Mouse (Mus musculus) erythroblast, embryonic 14.5 days (primary cell): Measurements from ENCODE around the gene Wdr63. TPM values are rescaled to one million over a fixed set of nuclear protein-coding genes. Genes with fewer than 3 reads are reported as not detected.

Experiments used
- H3K27me3 ChIP-seq: 2 replicates; pipeline ENCODE4 v1.6.1; 2012; ENCODE audit warnings: inconsistent platforms; ENCODE audit not compliant: control insufficient read depth
- H3K36me3 ChIP-seq: 2 replicates; pipeline ENCODE4 v1.6.1; 2012; ENCODE audit warnings: mild to moderate bottlenecking, inconsistent platforms; ENCODE audit not compliant: control insufficient read depth
- H3K4me1 ChIP-seq: 2 replicates; pipeline ENCODE4 v1.6.1; 2012; ENCODE audit warnings: inconsistent platforms; ENCODE audit not compliant: control insufficient read depth
- H3K4me3 ChIP-seq: replicated peaks from 2 replicates; pipeline ENCODE3; 2012; ENCODE audit warnings: moderate library complexity, mild to moderate bottlenecking, inconsistent platforms
- H3K9me3 ChIP-seq: 2 replicates; pipeline ENCODE4 v1.6.1; 2012; ENCODE audit warnings: low read length, inconsistent platforms, mixed read lengths; ENCODE audit not compliant: control insufficient read depth
- GATA1 ChIP-seq: IDR thresholded peaks from 2 replicates; pipeline ENCODE4 v1.6.1; 2012; ENCODE audit warnings: low read length, inconsistent platforms, mixed read lengths
- TAL1 ChIP-seq: IDR thresholded peaks from 3 replicates; pipeline ENCODE4 v1.6.1; 2012; ENCODE audit warnings: low read length, inconsistent platforms, mixed read lengths
- polyA plus RNA-seq: library from polyadenylated mRNA; stranded (reverse); fragments of >175 nt; gene quantifications from 2 replicates; pipeline ENCODE4 v1.2.3, GENCODE M21; 2012

The Wdr63 gene
- polyA plus RNA-seq, 1 experiment = not detected

DNA sequence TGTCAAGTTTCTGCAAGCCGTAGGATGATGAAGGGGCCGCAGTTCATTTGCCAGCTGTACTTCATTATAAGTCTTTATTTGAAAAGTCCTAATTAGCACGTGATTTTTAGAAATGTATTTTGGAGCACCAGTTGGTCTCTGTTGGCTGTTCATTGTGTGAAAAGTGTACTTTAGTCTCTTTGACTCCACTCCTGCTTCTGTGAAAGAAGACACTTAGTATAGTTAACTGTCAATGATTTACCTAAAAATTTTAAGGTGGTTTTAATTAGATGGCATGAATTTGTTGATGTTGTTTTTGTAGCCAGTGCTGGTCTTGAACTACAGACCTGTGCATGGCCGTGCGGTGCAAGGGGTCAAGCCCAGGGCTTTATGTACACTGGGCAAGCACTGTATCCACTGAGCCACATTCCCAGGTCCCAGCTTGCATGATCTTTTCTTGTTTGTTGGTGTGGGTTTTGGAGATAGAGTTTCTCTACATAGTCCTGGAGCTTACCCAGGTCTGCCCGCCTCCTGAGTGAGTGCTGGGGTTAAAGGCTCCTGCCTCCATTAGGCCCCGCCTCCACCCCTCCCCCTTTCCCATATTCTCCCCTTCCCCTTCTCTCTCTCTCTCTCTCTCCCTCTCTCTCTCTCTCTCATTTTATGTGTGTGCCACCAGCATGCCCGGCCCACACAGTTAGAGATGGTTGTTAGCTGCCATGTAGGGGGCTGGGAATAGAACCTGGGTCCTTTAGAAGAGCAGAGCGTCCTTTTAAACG, 115.8 kb downstream of the Wdr63 start:
- TF ChIP-seq GATA1 (no peak), TAL1 (no peak)
- peaks cover 23% of the 10 kb centered on the region for H3K27me3 ChIP-seq
- no peaks in the 10 kb centered on the region for H3K9me3 ChIP-seq
- no peak overlapping the region for H3K4me3 ChIP-seq
- H3K36me3 ChIP-seq = no peaks in the 10 kb centered on the region
- H3K4me1 ChIP-seq = peaks cover 15% of the 10 kb centered on the region

DNA sequence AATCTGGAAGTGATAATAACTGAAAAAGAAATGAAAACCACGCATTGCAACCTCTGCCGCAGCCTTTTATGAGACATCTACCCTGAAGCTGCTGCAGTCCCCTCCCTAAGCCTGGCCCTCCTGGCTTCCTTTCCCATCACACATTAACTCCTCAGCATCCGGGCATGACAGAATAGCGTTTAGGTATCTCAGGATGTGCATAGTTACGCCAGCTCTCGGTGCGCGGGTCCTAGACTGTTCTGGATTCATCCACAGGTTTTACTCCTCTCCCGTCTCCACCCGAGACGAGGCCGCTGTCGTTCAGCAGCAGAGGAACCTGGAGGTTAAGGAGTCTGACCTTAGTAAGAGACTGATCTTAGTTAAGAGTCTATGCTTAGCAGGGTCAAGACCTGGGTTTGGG, 116.8 kb downstream of the Wdr63 start:
- no peak overlapping the region for H3K4me3 ChIP-seq
- H3K4me1 ChIP-seq = peaks cover 15% of the 10 kb centered on the region
- TF ChIP-seq TAL1 (no peak), GATA1 (no peak)
- H3K27me3 ChIP-seq = peaks cover 33% of the 10 kb centered on the region
- H3K36me3 ChIP-seq = no peaks in the 10 kb centered on the region
- H3K9me3 ChIP-seq = no peaks in the 10 kb centered on the region

Other genes with a start within 250 kb of the Wdr63 start
- gene Bcl10, start 185.3 kb downstream of the Wdr63 start, polyA plus RNA-seq = 1.1 and 1.2 TPM in 2 replicates
- 2.8 and 3.2 TPM in 2 replicates for gene 2410004B18Rik, start 170.1 kb downstream of the Wdr63 start, polyA plus RNA-seq
- gene Syde2, start 120.3 kb downstream of the Wdr63 start, polyA plus RNA-seq = not detected in 2 replicates
- not detected in 2 replicates for gene Mcoln3, start 9.3 kb upstream of the Wdr63 start, polyA plus RNA-seq
- gene Mcoln2, start 41.7 kb upstream of the Wdr63 start, polyA plus RNA-seq = not detected in 2 replicates
- 0.01 TPM in 1 of 2 replicates, not detected in the other for gene Lpar3, start 112.8 kb upstream of the Wdr63 start, polyA plus RNA-seq